Mouse (Mus musculus): ENCODE results near the gene Slc13a5. TPM values are rescaled to one million over a fixed set of nuclear protein-coding genes. Genes with fewer than 3 reads are reported as not detected.
A peak's percentile ranks its signal among the peaks of the same experiment; 100 is the strongest.

Gene Slc13a5
- total RNA-seq, 1 experiment, result 8.1 TPM

DNA sequence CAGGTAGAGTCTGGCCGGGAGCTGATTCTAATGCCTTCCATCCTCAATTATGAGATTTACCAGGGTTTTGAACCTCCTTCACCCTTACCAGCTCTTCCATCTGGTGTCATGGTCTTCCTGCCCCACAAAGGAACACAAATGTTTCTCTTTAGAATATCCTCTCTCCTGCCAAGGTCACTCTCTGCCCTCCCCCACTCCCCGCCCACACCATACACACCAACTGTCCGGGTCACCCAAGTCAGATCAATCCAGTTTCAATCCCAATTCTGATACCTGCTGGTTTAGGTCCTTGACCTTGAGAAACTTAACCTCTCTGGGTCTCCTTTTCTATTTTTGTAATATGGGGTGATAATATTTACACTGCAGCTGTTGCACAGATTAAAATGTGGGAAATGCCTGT, 20.5 kb upstream of the Slc13a5 start:
- TF ChIP-seq HCFC1 (IDR thresholded peaks at IDR 0.05; ENCODE audit: borderline replicate concordance, insufficient read depth, low read length), result no peak
- TF ChIP-seq ZNF384 (IDR thresholded peaks at IDR 0.05; ENCODE audit: low read depth, low read length), result no peak
- TF ChIP-seq CHD2 (IDR thresholded peaks at IDR 0.05; ENCODE audit: low read depth, low read length), result no peak
- TF ChIP-seq ZC3H11A (IDR thresholded peaks at IDR 0.05; ENCODE audit: borderline replicate concordance, low read depth, low read length), result no peak
- H3K4me1 ChIP-seq (ENCODE audit: control insufficient read depth in 2 of 2, insufficient read depth in 2 of 2, low read length in 2 of 2, poor library complexity in 1 of 2), result peaks cover 13 to 27% of the 10 kb centered on the region in 2 experiments
- DNase-seq (ENCODE audit: low read depth, low spot score), result no peak
- no peak overlapping the region for H3K9ac ChIP-seq (ENCODE audit: insufficient read depth, low read depth, low read length, poor library complexity, severe bottlenecking)
- peak overlapping the region; percentile 30; the same call in 1 of the 2 replicates for H3K27ac ChIP-seq (ENCODE audit: insufficient read depth, low read depth, low read length, poor library complexity, severe bottlenecking)
- H3K4me3 ChIP-seq (ENCODE audit: insufficient read depth in 1 of 2, low read depth in 1 of 2, low read length in 2 of 2, poor library complexity in 1 of 2, severe bottlenecking in 1 of 2), result no peak overlapping the region
- H3K36me3 ChIP-seq (ENCODE audit: control insufficient read depth, insufficient read depth, low read length, poor library complexity, severe bottlenecking), result no peaks in the 10 kb centered on the region
- no peaks in the 10 kb centered on the region for H3K9me3 ChIP-seq (ENCODE audit: control insufficient read depth, insufficient read depth, low read depth, low read length)
- in situ Hi-C loops (cut with MboI; ENCODE audit: low sequenced_read_pairs in 2 of 2, unreplicated experiment in 2 of 2), result no loop called here

DNA sequence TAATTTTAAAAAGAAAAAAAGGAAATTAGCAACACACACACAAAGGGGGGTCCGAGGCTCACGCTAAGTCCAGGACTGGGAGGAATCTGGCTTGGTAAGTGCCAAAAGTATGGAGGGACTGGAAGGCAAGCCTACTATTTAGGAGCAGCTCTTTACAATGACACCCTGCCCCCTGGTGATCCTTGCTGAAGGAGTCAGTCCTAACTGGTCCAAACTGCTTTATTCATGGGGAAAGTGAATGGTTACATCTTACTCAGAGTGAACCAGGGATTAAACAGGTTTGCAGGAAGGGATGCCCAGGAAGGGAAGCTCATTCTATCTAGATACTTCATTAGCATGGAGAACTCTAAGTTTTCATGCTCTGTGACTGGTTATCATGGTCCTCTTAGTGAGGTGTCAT, 20.1 kb upstream of the Slc13a5 start:
- Histone ChIP-seq H3K27ac (ENCODE audit: insufficient read depth, low read depth, low read length, poor library complexity, severe bottlenecking) (peak overlapping the region; percentile 30; the same call in 1 of the 2 replicates), H3K9me3 (ENCODE audit: control insufficient read depth, insufficient read depth, low read depth, low read length) (no peaks in the 10 kb centered on the region), H3K4me1 (ENCODE audit: control insufficient read depth in 2 of 2, insufficient read depth in 2 of 2, low read length in 2 of 2, poor library complexity in 1 of 2) (peaks cover 13 to 27% of the 10 kb centered on the region in 2 experiments), H3K9ac (ENCODE audit: insufficient read depth, low read depth, low read length, poor library complexity, severe bottlenecking) (no peak overlapping the region), H3K4me3 (ENCODE audit: insufficient read depth in 1 of 2, low read depth in 1 of 2, low read length in 2 of 2, poor library complexity in 1 of 2, severe bottlenecking in 1 of 2) (no peak overlapping the region), H3K36me3 (ENCODE audit: control insufficient read depth, insufficient read depth, low read length, poor library complexity, severe bottlenecking) (no peaks in the 10 kb centered on the region)
- no peak for DNase-seq (ENCODE audit: low read depth, low spot score)
- TF ChIP-seq MAFK (IDR thresholded peaks at IDR 0.05; ENCODE audit: insufficient read depth, low read depth, low read length), result no peak
- TF ChIP-seq ZNF384 (IDR thresholded peaks at IDR 0.05; ENCODE audit: low read depth, low read length), result no peak
- no peak for TF ChIP-seq HCFC1 (IDR thresholded peaks at IDR 0.05; ENCODE audit: borderline replicate concordance, insufficient read depth, low read length)
- TF ChIP-seq ZC3H11A (IDR thresholded peaks at IDR 0.05; ENCODE audit: borderline replicate concordance, low read depth, low read length), result no peak
- no peak for TF ChIP-seq CHD2 (IDR thresholded peaks at IDR 0.05; ENCODE audit: low read depth, low read length)
- in situ Hi-C loops (cut with MboI; ENCODE audit: low sequenced_read_pairs in 2 of 2, unreplicated experiment in 2 of 2), result no loop called here

DNA sequence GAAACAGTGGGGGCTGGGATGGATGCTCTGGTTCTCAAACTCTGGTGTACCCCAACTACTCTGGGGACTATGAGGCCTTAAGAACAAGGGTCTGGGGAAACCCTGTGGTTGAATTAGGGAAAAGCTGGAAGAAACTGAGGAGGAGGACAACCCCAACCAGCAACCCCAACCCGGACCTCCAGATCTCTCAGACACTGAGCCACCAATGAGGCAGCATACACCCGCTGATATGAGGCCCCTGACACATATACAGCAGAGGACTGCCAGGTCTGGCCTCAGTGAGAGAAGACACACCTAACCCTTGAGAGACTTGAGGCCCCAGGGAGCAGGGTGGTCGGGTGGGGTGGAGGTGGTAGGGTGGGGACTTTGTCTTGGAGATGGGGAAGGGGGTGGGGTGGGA, 19.6 kb upstream of the Slc13a5 start:
- H3K9me3 ChIP-seq (ENCODE audit: control insufficient read depth, insufficient read depth, low read depth, low read length), result no peaks in the 10 kb centered on the region
- in situ Hi-C loops (cut with MboI; ENCODE audit: low sequenced_read_pairs in 2 of 2, unreplicated experiment in 2 of 2), result no loop called here
- no peaks in the 10 kb centered on the region for H3K36me3 ChIP-seq (ENCODE audit: control insufficient read depth, insufficient read depth, low read length, poor library complexity, severe bottlenecking)
- no peak for DNase-seq (ENCODE audit: low read depth, low spot score)
- H3K27ac ChIP-seq (ENCODE audit: insufficient read depth, low read depth, low read length, poor library complexity, severe bottlenecking), result peak overlapping the region; percentile 81
- peaks cover 13 to 27% of the 10 kb centered on the region in 2 experiments for H3K4me1 ChIP-seq (ENCODE audit: control insufficient read depth in 2 of 2, insufficient read depth in 2 of 2, low read length in 2 of 2, poor library complexity in 1 of 2)
- TF ChIP-seq HCFC1 (IDR thresholded peaks at IDR 0.05; ENCODE audit: borderline replicate concordance, insufficient read depth, low read length), result no peak
- TF ChIP-seq MAFK (IDR thresholded peaks at IDR 0.05; ENCODE audit: insufficient read depth, low read depth, low read length), result no peak
- TF ChIP-seq ZC3H11A (IDR thresholded peaks at IDR 0.05; ENCODE audit: borderline replicate concordance, low read depth, low read length), result no peak
- no peak for TF ChIP-seq ZNF384 (IDR thresholded peaks at IDR 0.05; ENCODE audit: low read depth, low read length)
- TF ChIP-seq CHD2 (IDR thresholded peaks at IDR 0.05; ENCODE audit: low read depth, low read length), result no peak
- no peak overlapping the region for H3K9ac ChIP-seq (ENCODE audit: insufficient read depth, low read depth, low read length, poor library complexity, severe bottlenecking)
- no peak overlapping the region for H3K4me3 ChIP-seq (ENCODE audit: insufficient read depth in 1 of 2, low read depth in 1 of 2, low read length in 2 of 2, poor library complexity in 1 of 2, severe bottlenecking in 1 of 2)

DNA sequence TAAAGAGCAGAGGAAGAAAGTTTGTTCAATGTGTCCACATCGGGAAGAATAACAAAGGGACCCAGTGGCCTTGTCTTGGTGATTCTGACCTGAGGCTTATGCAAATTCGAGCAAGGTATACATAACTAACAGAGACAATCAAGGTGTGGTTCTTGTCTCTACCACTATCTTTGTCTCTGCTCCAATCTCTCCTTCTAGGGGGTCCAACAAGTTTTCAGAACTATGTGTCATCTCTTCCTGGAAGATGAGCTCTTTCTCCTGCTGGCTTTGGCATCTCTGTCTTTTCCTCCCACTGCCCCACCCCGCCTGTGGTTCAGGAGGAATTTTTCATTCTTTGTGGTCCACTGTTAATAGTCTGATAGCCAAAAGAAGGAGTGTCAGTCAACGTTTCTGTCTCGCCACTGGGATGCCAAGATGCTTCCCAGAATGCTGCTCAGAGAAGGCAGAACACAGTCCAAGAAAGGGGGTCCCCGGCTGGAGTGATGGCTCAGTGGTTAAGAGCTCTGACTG, 19.0 kb upstream of the Slc13a5 start:
- in situ Hi-C loops (cut with MboI; ENCODE audit: low sequenced_read_pairs in 2 of 2, unreplicated experiment in 2 of 2), result no loop called here
- Histone ChIP-seq H3K4me1 (ENCODE audit: control insufficient read depth in 2 of 2, insufficient read depth in 2 of 2, low read length in 2 of 2, poor library complexity in 1 of 2) (peaks cover 13 to 27% of the 10 kb centered on the region in 2 experiments), H3K9me3 (ENCODE audit: control insufficient read depth, insufficient read depth, low read depth, low read length) (no peaks in the 10 kb centered on the region), H3K36me3 (ENCODE audit: control insufficient read depth, insufficient read depth, low read length, poor library complexity, severe bottlenecking) (no peaks in the 10 kb centered on the region), H3K4me3 (ENCODE audit: insufficient read depth in 1 of 2, low read depth in 1 of 2, low read length in 2 of 2, poor library complexity in 1 of 2, severe bottlenecking in 1 of 2) (no peak overlapping the region), H3K27ac (ENCODE audit: insufficient read depth, low read depth, low read length, poor library complexity, severe bottlenecking) (peak overlapping the region; percentile 81; the same call in 1 of the 2 replicates), H3K9ac (ENCODE audit: insufficient read depth, low read depth, low read length, poor library complexity, severe bottlenecking) (no peak overlapping the region)
- TF ChIP-seq HCFC1 (IDR thresholded peaks at IDR 0.05; ENCODE audit: borderline replicate concordance, insufficient read depth, low read length) (no peak), CHD2 (IDR thresholded peaks at IDR 0.05; ENCODE audit: low read depth, low read length) (no peak), MAFK (IDR thresholded peaks at IDR 0.05; ENCODE audit: insufficient read depth, low read depth, low read length) (no peak), ZC3H11A (IDR thresholded peaks at IDR 0.05; ENCODE audit: borderline replicate concordance, low read depth, low read length) (no peak), ZNF384 (IDR thresholded peaks at IDR 0.05; ENCODE audit: low read depth, low read length) (no peak)
- no peak for DNase-seq (ENCODE audit: low read depth, low spot score)

Data from ES-E14 (cell line).